Mouse (Mus musculus) liver, postnatal 0 days (tissue): ENCODE results near the gene Myl3.

ENCODE experiments used
- CTCF ChIP-seq: sonication (generic); IDR thresholded peaks from 2 replicates; pipeline ENCODE4 v1.5.1; 2016; ENCODE audit warnings: antibody characterized with exemption, low read depth
- EP300 ChIP-seq: IDR thresholded peaks from 2 replicates; pipeline ENCODE4 v1.6.1; 2016; ENCODE audit warnings: antibody characterized with exemption, low read depth, mild to moderate bottlenecking

GRCm38 (mm10) chr9:110779242-110779913 is 37.7 kb downstream of the Myl3 start:
- TF ChIP-seq CTCF (peak; percentile 54), EP300 (no peak)
